Mouse (Mus musculus) macrophage (primary cell): ENCODE measurements around the gene Gm10401. TPM values are rescaled to one million over a fixed set of nuclear protein-coding genes. Genes with fewer than 3 reads are reported as not detected.

Experiments used
- H3K27ac ChIP-seq: fragments of 350-480 bp; formaldehyde crosslinking; 2 replicates; pipeline ENCODE4 v1.9.0; 2021
- H3K36me3 ChIP-seq: fragments of 350-480 bp; formaldehyde crosslinking; 2 replicates; pipeline ENCODE4 v1.9.0; 2021; ENCODE audit errors: inconsistent target
- H3K4me3 ChIP-seq: fragments of 350-480 bp; formaldehyde crosslinking; 2 replicates; pipeline ENCODE4 v1.9.0; 2021; ENCODE audit errors: inconsistent target
- H3K79me2 ChIP-seq: fragments of 350-480 bp; formaldehyde crosslinking; 2 replicates; pipeline ENCODE4 v1.9.0; 2021; ENCODE audit errors: inconsistent target
- WGBS: methylation state at CpG from one replicate; pipeline ENCODE4 v1.1.7; 2026; ENCODE audit warnings: inconsistent platforms; ENCODE audit not compliant: missing documents; 5-methylcytosine and 5-hydroxymethylcytosine counted together
- polyA plus RNA-seq: library from polyadenylated mRNA; stranded (reverse); fragments of 250-400 nt; gene quantifications from 3 replicates; pipeline ENCODE4 v1.2.4, GENCODE M21; 2018; ENCODE audit warnings: inconsistent platforms

The Gm10401 gene
- polyA plus RNA-seq, 1 experiment from 2014 or later = 1.4 TPM

DNA sequence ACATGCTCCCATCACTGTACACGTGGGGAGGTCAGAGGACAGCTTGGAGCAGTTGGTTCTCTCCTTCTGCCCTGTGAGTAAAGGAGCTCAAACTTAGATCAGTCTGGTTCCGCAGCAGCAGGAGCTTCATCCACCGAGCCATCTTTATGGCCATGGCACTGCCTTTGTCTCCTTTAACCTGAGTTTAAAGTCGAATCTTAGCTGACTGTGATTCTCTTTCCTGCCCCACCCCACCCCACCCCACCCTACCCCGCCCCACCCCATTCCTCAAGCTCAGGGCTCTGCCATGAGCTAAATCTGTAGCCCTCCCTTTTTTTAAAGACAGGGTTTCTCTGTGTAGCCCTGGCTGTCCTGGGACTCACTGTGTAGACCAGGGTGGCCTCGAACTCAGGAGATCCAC is 48.4 kb downstream of the Gm10401 start:
- Histone ChIP-seq H3K27ac (no peak overlapping the region), H3K4me3 (no peak overlapping the region), H3K79me2 (peaks cover 100% of the 10 kb centered on the region), H3K36me3 (no peaks in the 10 kb centered on the region)
- 90% methylated on average over 5 of the region's 6 CpGs for WGBS

Other genes with a start within 250 kb of the Gm10401 start
- not detected in 3 replicates for gene 4930519G04Rik, start 244.6 kb downstream of the Gm10401 start, polyA plus RNA-seq
- gene Gm9936, start 239.6 kb downstream of the Gm10401 start, polyA plus RNA-seq = not detected in 3 replicates
- 217 to 389 TPM (median 305 TPM) in 3 replicates for gene Oasl2, start 201.4 kb downstream of the Gm10401 start, polyA plus RNA-seq
- gene Oasl1, start 175.1 kb downstream of the Gm10401 start, polyA plus RNA-seq = 15.4 to 36.8 TPM (median 25.2 TPM) in 3 replicates
- 15.9 to 19.6 TPM (median 16.7 TPM) in 3 replicates for gene 2210016L21Rik, start 156.1 kb downstream of the Gm10401 start, polyA plus RNA-seq
- not detected in 3 replicates for gene Hnf1a, start 127.2 kb downstream of the Gm10401 start, polyA plus RNA-seq
- 21.6 to 35.1 TPM (median 24.9 TPM) in 3 replicates for gene Sppl3, start 87.2 kb downstream of the Gm10401 start, polyA plus RNA-seq
- gene Acads, start 21.1 kb upstream of the Gm10401 start, polyA plus RNA-seq = 18.4 to 32.1 TPM (median 30.6 TPM) in 3 replicates
- gene Unc119b, start 36.7 kb upstream of the Gm10401 start, polyA plus RNA-seq = 4.7 to 6.5 TPM (median 5.0 TPM) in 3 replicates
- gene Mlec, start 59.9 kb upstream of the Gm10401 start, polyA plus RNA-seq = 48.9 to 54.7 TPM (median 49.7 TPM) in 3 replicates
- gene Cabp1, start 96.1 kb upstream of the Gm10401 start, polyA plus RNA-seq = not detected in 3 replicates
- gene Pop5, start 137.5 kb upstream of the Gm10401 start, polyA plus RNA-seq = 18.6 to 30.7 TPM (median 22.3 TPM) in 3 replicates
- gene Rnf10, start 174.6 kb upstream of the Gm10401 start, polyA plus RNA-seq = 89.0 to 101 TPM (median 92.8 TPM) in 3 replicates
- 22.6 to 29.0 TPM (median 22.8 TPM) in 3 replicates for gene Coq5, start 181.4 kb upstream of the Gm10401 start, polyA plus RNA-seq
- 156 to 244 TPM (median 202 TPM) in 3 replicates for gene Dynll1, start 202.7 kb upstream of the Gm10401 start, polyA plus RNA-seq
- 61.4 to 98.7 TPM (median 76.4 TPM) in 3 replicates for gene Srsf9, start 228.9 kb upstream of the Gm10401 start, polyA plus RNA-seq
- 23.7 to 43.8 TPM (median 24.3 TPM) in 3 replicates for gene Gatc, start 242.9 kb upstream of the Gm10401 start, polyA plus RNA-seq
- 36.6 to 91.2 TPM (median 78.9 TPM) in 3 replicates for gene Triap1, start 242.9 kb upstream of the Gm10401 start, polyA plus RNA-seq